Mouse (Mus musculus) stomach, embryonic 14.5 days (tissue): ENCODE measurements around the gene Ugt1a8. TPM values are rescaled to one million over a fixed set of nuclear protein-coding genes. Genes with fewer than 3 reads are reported as not detected.

Source experiments
- ATAC-seq: fragments of 200-750 bp; cut with Nextera tagmentation; 2 replicates; pipeline ENCODE4 v1.8.0; 2017; ENCODE audit warnings: low read depth, moderate TSS enrichment; ENCODE audit not compliant: insufficient number of reproducible peaks, insufficient read depth, low FRiP score
- H3K27ac ChIP-seq: fragments of 300-500 bp; sonication (generic); 2 replicates; pipeline ENCODE4 v1.5.1; 2014; ENCODE audit warnings: mild to moderate bottlenecking, low read length, moderate library complexity, mixed read lengths
- H3K27me3 ChIP-seq: fragments of 300-500 bp; sonication (generic); 2 replicates; pipeline ENCODE4 v1.6.1; 2014; ENCODE audit warnings: low read length, control low read depth, mixed read lengths; ENCODE audit not compliant: control insufficient read depth, insufficient read depth
- H3K36me3 ChIP-seq: fragments of 300-500 bp; sonication (generic); 2 replicates; pipeline ENCODE4 v1.6.1; 2014; ENCODE audit warnings: mild to moderate bottlenecking, control low read depth, low read length, moderate library complexity, mixed read lengths; ENCODE audit not compliant: control insufficient read depth, insufficient read depth
- H3K4me1 ChIP-seq: fragments of 300-500 bp; sonication (generic); 2 replicates; pipeline ENCODE4 v1.6.1; 2014; ENCODE audit warnings: low read length, control low read depth, mixed read lengths; ENCODE audit not compliant: control insufficient read depth, insufficient read depth
- H3K4me2 ChIP-seq: fragments of 300-500 bp; sonication (generic); replicated peaks from 2 replicates; pipeline ENCODE4 v1.6.1; 2014; ENCODE audit warnings: low read depth, low read length, control low read depth
- H3K4me3 ChIP-seq: fragments of 300-500 bp; sonication (generic); 2 replicates; pipeline ENCODE4 v1.5.1; 2014; ENCODE audit warnings: low read depth, low read length, control low read depth
- H3K9ac ChIP-seq: fragments of 300-500 bp; sonication (generic); replicated peaks from 2 replicates; pipeline ENCODE4 v1.6.1; 2014; ENCODE audit warnings: low read depth, mild to moderate bottlenecking, control low read depth, low read length, moderate library complexity, mixed read lengths
- H3K9me3 ChIP-seq: fragments of 300-500 bp; sonication (generic); 2 replicates; pipeline ENCODE4 v1.6.1; 2016; ENCODE audit warnings: low read depth, low read length, control low read depth; ENCODE audit not compliant: control insufficient read depth
- WGBS: fragments of 180-500 bp; shearing (Covaris S2); extraction: QIAGEN DNeasy Blood & Tissue Kit; methylation state at CpG from one replicate; pipeline ENCODE4 v1.1.7; 2014; 5-methylcytosine and 5-hydroxymethylcytosine counted together
- polyA plus RNA-seq: library from polyadenylated mRNA; unstranded; fragments of >200 nt; fragmentation: Nextera tagmentation; extraction: Ambion mirVana; gene quantifications from 2 replicates; pipeline ENCODE4 v1.2.1, GENCODE M21; 2014

The Ugt1a8 gene
- polyA plus RNA-seq, 1 experiment from 2014 or later: not detected

GRCm38 (mm10) chr1:88246386-88246785, 158.8 kb downstream of the Ugt1a8 start:
- ATAC-seq: no peak
- H3K27ac ChIP-seq: no peak overlapping the region
- WGBS: 45% methylated on average over 6 of the region's 6 CpGs
- no peak overlapping the region for H3K4me2 ChIP-seq
- no peaks in the 10 kb centered on the region for H3K36me3 ChIP-seq
- H3K9ac ChIP-seq: no peak overlapping the region
- H3K4me3 ChIP-seq: no peak overlapping the region
- no peaks in the 10 kb centered on the region for H3K4me1 ChIP-seq
- no peaks in the 10 kb centered on the region for H3K27me3 ChIP-seq
- peaks cover 85% of the 10 kb centered on the region for H3K9me3 ChIP-seq

GRCm38 (mm10) chr1:88247660-88248059, 160.0 kb downstream of the Ugt1a8 start:
- peaks cover 84% of the 10 kb centered on the region for H3K9me3 ChIP-seq
- no peaks in the 10 kb centered on the region for H3K36me3 ChIP-seq
- no peak for ATAC-seq
- H3K27me3 ChIP-seq: no peaks in the 10 kb centered on the region
- H3K4me1 ChIP-seq: no peaks in the 10 kb centered on the region
- H3K4me2 ChIP-seq: no peak overlapping the region
- H3K27ac ChIP-seq: no peak overlapping the region
- H3K4me3 ChIP-seq: no peak overlapping the region
- no peak overlapping the region for H3K9ac ChIP-seq
- WGBS: 47% methylated on average over 2 of the region's 2 CpGs

- H3K9ac ChIP-seq: no peak overlapping the region
- H3K27me3 ChIP-seq: no peaks in the 10 kb centered on the region
- H3K4me1 ChIP-seq: no peaks in the 10 kb centered on the region
- no peak for ATAC-seq
- H3K27ac ChIP-seq: no peak overlapping the region
- H3K36me3 ChIP-seq: no peaks in the 10 kb centered on the region
- WGBS: 70% methylated on average over 4 of the region's 4 CpGs
- peaks cover 84% of the 10 kb centered on the region for H3K9me3 ChIP-seq
- H3K4me3 ChIP-seq: no peak overlapping the region
- no peak overlapping the region for H3K4me2 ChIP-seq
Observed at GRCm38 (mm10) chr1:88248658-88249057, 161.0 kb downstream of the Ugt1a8 start.

GRCm38 (mm10) chr1:88249596-88249995, 162.0 kb downstream of the Ugt1a8 start:
- Histone ChIP-seq H3K9ac (no peak overlapping the region), H3K4me2 (no peak overlapping the region), H3K9me3 (peaks cover 78% of the 10 kb centered on the region), H3K27ac (no peak overlapping the region), H3K4me3 (no peak overlapping the region), H3K36me3 (no peaks in the 10 kb centered on the region), H3K4me1 (no peaks in the 10 kb centered on the region), H3K27me3 (no peaks in the 10 kb centered on the region)
- 78% methylated on average over 7 of the region's 7 CpGs for WGBS
- no peak; the same call in 1 of the 2 replicates for ATAC-seq

GRCm38 (mm10) chr1:88250023-88250422, 162.4 kb downstream of the Ugt1a8 start:
- Histone ChIP-seq H3K27me3 (no peaks in the 10 kb centered on the region), H3K9me3 (peaks cover 78% of the 10 kb centered on the region), H3K36me3 (no peaks in the 10 kb centered on the region), H3K9ac (no peak overlapping the region), H3K4me2 (no peak overlapping the region), H3K4me1 (no peaks in the 10 kb centered on the region), H3K27ac (no peak overlapping the region), H3K4me3 (no peak overlapping the region)
- no peak for ATAC-seq
- WGBS: 81% methylated on average over 5 of the region's 5 CpGs

GRCm38 (mm10) chr1:88253106-88253505, 165.5 kb downstream of the Ugt1a8 start:
- Histone ChIP-seq H3K9ac (no peak overlapping the region), H3K4me1 (no peaks in the 10 kb centered on the region), H3K4me3 (no peak overlapping the region), H3K27ac (no peak overlapping the region), H3K36me3 (no peaks in the 10 kb centered on the region), H3K4me2 (no peak overlapping the region), H3K27me3 (no peaks in the 10 kb centered on the region), H3K9me3 (peaks cover 64% of the 10 kb centered on the region)
- ATAC-seq: no peak
- 72% methylated on average over 8 of the region's 8 CpGs for WGBS

GRCm38 (mm10) chr1:88253540-88253939, 165.9 kb downstream of the Ugt1a8 start:
- no peak for ATAC-seq
- H3K4me3 ChIP-seq: no peak overlapping the region
- H3K27ac ChIP-seq: no peak overlapping the region
- H3K9ac ChIP-seq: no peak overlapping the region
- no peaks in the 10 kb centered on the region for H3K36me3 ChIP-seq
- H3K9me3 ChIP-seq: peaks cover 60% of the 10 kb centered on the region
- no peaks in the 10 kb centered on the region for H3K4me1 ChIP-seq
- no peaks in the 10 kb centered on the region for H3K27me3 ChIP-seq
- H3K4me2 ChIP-seq: no peak overlapping the region
- WGBS: 74% methylated on average over 6 of the region's 6 CpGs

GRCm38 (mm10) chr1:88254793-88255465, 167.3 kb downstream of the Ugt1a8 start:
- no peak overlapping the region for H3K27ac ChIP-seq
- ATAC-seq: no peak
- no peak overlapping the region for H3K4me3 ChIP-seq
- peaks cover 47% of the 10 kb centered on the region for H3K9me3 ChIP-seq
- H3K4me1 ChIP-seq: no peaks in the 10 kb centered on the region; the same call in 1 of the 2 replicates
- H3K27me3 ChIP-seq: no peaks in the 10 kb centered on the region
- H3K36me3 ChIP-seq: 0 out of 2 replicates have a peak, but pooled peaks cover 2% of the 10 kb centered on the region
- H3K9ac ChIP-seq: no peak overlapping the region
- H3K4me2 ChIP-seq: no peak overlapping the region
- 87% methylated on average over 12 of the region's 12 CpGs for WGBS

- H3K27ac ChIP-seq: no peak overlapping the region
- no peak overlapping the region for H3K4me2 ChIP-seq
- H3K4me1 ChIP-seq: no peaks in the 10 kb centered on the region; the same call in 1 of the 2 replicates
- H3K9ac ChIP-seq: no peak overlapping the region
- 0 out of 2 replicates have a peak, but pooled peaks cover 7% of the 10 kb centered on the region for H3K36me3 ChIP-seq
- WGBS: 61% methylated on average over 2 of the region's 2 CpGs
- H3K27me3 ChIP-seq: no peaks in the 10 kb centered on the region
- H3K9me3 ChIP-seq: peaks cover 42% of the 10 kb centered on the region
- H3K4me3 ChIP-seq: no peak overlapping the region
- no peak for ATAC-seq
Observed at GRCm38 (mm10) chr1:88255466-88255857, 167.8 kb downstream of the Ugt1a8 start.
